ENCODE assay signal across 8 mouse cellular contexts in the genomic region with DNA sequence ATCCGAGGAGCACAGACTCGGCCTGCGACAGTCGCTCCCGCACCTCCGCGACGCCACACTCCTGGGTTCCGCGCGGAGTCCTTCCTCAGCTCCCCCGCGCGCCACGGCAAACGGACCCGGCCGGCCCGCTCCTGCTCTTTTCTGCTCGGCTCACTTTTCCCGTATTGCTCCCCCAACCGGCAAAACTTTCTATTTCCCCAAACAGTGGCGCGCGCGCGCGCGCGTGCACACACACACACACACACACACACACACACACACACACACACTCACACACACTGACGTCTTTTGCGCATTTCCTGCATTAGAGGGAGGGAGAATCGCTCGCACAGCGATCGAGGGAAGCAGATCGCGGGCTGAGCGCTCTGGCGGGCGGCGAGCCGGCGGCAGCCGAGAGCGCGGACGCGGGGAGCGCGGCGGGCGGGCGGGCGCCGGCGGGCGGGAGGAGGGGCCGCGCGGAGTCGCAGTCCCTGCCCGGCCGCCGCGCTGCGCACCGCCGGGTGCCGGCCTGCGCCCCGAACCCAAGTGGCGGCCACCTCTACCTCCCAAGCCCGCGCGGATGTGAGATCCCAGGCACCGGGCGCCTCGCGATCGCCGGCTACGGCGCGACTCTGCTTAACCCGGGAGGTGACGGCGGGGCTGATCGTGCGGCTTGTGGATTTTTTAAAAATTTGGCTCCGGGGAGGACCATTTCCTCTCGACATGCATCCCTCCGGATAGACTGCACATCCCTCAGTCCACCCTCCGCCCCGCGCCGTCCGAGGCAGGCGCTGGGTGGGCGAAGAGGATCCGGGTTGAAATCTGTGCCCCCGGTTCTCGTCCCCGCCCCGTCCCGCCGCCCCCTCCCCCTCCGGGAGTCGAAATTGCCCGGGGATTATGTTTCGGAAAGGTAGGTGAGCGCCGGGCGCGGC. TPM values are rescaled to one million over a fixed set of nuclear protein-coding genes. Genes with fewer than 3 reads are reported as not detected.
A peak's percentile ranks its signal among the peaks of the same experiment; 100 is the strongest.
DNase-seq lines count a peak whose midpoint lies in the region; TF ChIP-seq lines count a peak whose summit lies in the region.

A gene (plus strand): TSS at position 466 of the 911 bp plus-strand sequence.

- intact Hi-C loops in left cerebral cortex, postnatal 25 days (cut with DNase I): loop anchor here (1.0 to 5.0 kb wide), 4 partner anchors 60 to 180 kb away; no protein-coding TSS in a partner anchor

- peak within 1 kb of the TSS; percentile 93 for H3K4me3 ChIP-seq in cortical plate, adult 2 months (ENCODE audit: insufficient read depth, low read length)

- peak; percentile 92 for DNase-seq in adipocyte (ENCODE audit: low spot score)
- peak; percentile 69 to 73 for DNase-seq in gastrocnemius, adult 8-10 months (ENCODE audit: low spot score in 2 of 2)
- peak; percentile 89 for DNase-seq in induced T-regulatory cell, adult 2 months (ENCODE audit: low read depth)
- peak; percentile 82 to 86 for DNase-seq in left cerebral cortex, postnatal 25 days (ENCODE audit: low spot score in 2 of 2)
- DNase-seq in mesoderm, embryonic 11.5 days (ENCODE audit: low read depth, low spot score): peak; percentile 90
- DNase-seq in right cerebral cortex, postnatal 25 days: peak; percentile 82
- DNase-seq in urinary bladder, postnatal 36 days (ENCODE audit: low spot score in 2 of 2): peak; percentile 72 to 84

- H3K27ac ChIP-seq in cortical plate, adult 2 months (ENCODE audit: insufficient read depth, low read length): peak within 1 kb of the TSS; percentile 93

- peak; percentile 94 for TF ChIP-seq POLR2A in cortical plate, adult 2 months (IDR thresholded peaks at IDR 0.05; ENCODE audit: extremely low read depth, insufficient read depth, low read length)

- TF ChIP-seq CTCF in cortical plate, adult 2 months (IDR thresholded peaks at IDR 0.05; ENCODE audit: extremely low read depth, insufficient read depth, low read length): no peak

- H3K4me1 ChIP-seq in cortical plate, adult 2 months (ENCODE audit: control insufficient read depth, insufficient read depth, low read length): no peaks in the 10 kb centered on the region; the same call in 1 of the 2 replicates

RNA-seq across cellular contexts. Expression of the gene that starts here (rescaled TPM):
- polyA plus RNA-seq in cortical plate, adult 2 months (2012; rRNA removed): 83.7 and 94.3 TPM in 2 replicates
- 10 to 100 TPM; 11.4 to 14.5 (median 13.2) TPM for total RNA-seq in gastrocnemius, adult 8-10 months (2022)
- 100 to 1,000 TPM; 269 to 275 TPM for total RNA-seq in left cerebral cortex, postnatal 25 days (2021)

Comparison
In these comparisons a context has a peak if more than half of its experiments do, and no peak if none do; other contexts are left out.
1. Peak in every context shown above with its lines: DNase-seq, H3K4me3 ChIP-seq and H3K27ac ChIP-seq.
2. RNA of the gene that starts here (total RNA-seq): 269 to 275 TPM in left cerebral cortex, postnatal 25 days; 11.4 to 14.5 TPM in gastrocnemius, adult 8-10 months; every median in the first group is over 10 times any median in the second.